Mouse (Mus musculus): Measurements from ENCODE around the gene C130032M10Rik. TPM values are rescaled to one million over a fixed set of nuclear protein-coding genes. Genes with fewer than 3 reads are reported as not detected.

The C130032M10Rik gene
- not detected for total RNA-seq (2021)

DNA sequence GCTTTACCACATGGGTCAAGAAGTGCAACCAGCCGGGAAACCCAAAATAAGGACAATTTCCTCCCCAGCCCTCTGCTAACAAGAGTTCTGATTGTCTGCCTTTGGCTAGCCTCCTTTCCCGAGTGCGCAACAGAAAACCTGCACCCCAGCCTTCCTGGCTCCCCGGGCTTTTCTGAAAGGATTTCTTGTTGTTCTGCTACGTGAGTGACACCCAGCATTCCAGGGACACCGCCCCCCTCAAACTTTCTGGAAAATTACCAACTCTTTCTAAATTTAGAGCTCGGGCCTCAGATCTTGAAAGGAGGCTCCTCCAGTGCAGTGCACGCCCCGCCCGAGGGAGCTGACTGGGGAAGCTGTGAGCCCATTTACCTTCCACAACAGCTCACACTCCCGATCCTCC lies at the start of gene C130032M10Rik:
Gene C130032M10Rik (plus strand): TSS at position 334 of the 400 bp plus-strand sequence.
- no peak for DNase-seq (ENCODE audit: low spot score in 2 of 2)
- intact Hi-C loops (cut with DNase I) = no loop called here

DNA sequence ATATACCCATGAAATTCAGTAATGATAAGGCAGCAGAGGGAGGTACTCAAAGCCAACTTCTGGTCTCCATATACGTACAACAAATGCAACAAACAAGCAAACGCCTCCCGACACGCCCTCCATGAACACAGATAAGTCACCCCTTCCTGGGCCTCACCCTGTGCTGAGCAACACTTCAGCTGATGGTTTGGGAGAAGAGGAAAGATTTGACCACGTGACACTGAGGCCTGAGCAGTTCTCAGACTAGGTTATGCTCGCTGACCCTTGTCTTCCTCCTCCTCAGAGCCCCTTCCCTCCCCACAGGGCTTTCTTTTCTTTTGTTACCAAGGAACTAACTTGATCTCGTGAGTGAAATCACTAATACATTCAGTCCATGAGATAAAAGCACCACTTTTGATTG lies 48.6 kb upstream of the C130032M10Rik start:
- no peak for DNase-seq (ENCODE audit: low spot score in 2 of 2)
- intact Hi-C loops (cut with DNase I) = no loop called here

DNA sequence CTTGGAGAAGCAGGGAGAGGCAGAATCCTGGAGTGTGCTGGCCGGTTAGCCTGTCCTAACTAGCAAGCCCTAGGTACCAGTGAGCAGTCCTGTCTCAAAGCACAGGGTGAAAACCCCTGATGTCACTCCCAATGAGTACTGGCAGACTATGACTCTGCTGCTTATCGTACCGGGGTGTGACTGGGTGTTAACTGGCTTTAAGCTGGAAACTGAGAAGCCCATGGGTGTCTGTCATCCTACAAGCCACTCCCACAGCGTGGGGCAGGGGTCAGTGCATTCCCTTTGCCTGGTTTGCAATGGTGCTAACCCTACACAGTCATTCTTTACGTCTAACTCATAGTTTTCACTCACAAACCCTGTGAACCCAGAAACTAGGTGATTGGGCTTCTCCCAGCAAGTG lies 47.3 kb upstream of the C130032M10Rik start:
- intact Hi-C loops (cut with DNase I) = no loop called here
- DNase-seq (ENCODE audit: low spot score in 2 of 2) = no peak

DNA sequence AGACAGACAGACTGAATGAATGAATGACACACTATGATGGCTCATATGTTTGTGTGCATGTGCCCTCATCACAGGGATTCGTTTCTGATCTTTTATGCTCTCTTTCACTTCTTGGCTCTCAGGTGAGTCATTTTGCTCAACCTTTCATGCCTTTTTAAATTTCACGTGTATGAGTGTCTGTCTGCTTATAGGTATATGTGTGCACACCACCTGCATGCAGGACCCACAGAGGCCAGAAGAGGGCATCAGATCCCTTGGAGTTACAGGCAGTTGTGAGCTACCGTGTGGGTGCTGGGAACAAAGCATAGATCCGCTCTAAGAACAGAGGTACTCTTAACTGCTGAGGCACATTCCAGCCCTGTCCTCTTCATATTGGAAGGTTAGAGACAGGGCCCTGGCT lies 46.8 kb upstream of the C130032M10Rik start:
- intact Hi-C loops (cut with DNase I) = no loop called here
- no peak for DNase-seq (ENCODE audit: low spot score in 2 of 2)

DNA sequence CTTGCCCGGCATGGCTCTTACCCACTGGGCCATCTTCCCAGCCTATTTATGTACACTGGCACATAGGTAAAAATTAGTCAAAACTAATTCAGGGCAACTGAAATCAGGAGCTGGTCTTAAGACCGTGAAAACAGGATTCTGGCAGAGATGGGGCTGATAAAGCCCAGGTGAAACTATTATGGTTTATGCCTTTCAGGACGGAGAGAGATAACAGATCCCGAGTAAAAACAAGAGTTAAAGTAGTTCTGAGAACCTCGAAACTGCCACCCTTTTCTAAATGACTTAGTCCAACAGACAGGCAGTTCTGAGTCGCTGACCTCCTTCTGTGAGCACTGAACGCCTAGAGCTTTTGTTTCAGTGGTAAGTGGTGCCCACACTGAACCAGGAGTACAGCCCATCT lies 43.6 kb upstream of the C130032M10Rik start:
- intact Hi-C loops (cut with DNase I) = no loop called here
- no peak for DNase-seq (ENCODE audit: low spot score in 2 of 2)

DNA sequence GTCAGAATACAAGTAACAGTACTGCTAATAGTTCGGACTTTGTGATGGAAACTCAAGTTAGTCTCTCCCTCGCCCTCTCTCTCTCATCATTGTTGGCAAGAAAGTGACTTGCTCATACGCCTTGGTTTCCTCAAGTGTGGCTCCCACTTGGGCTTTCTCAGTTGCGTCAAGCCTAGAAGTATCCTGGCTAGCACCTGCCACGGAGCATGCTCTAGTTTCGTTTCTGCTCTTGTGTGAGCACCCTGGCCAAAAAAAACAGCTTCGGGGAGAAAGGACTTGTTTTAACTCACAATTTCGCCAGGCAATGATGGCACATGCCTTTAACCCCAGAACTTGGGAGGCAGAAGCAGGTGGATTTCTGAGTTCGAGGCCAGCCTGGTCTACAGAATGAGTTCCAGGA lies 38.5 kb upstream of the C130032M10Rik start:
- intact Hi-C loops (cut with DNase I) = no loop called here
- no peak for DNase-seq (ENCODE audit: low spot score in 2 of 2)

DNA sequence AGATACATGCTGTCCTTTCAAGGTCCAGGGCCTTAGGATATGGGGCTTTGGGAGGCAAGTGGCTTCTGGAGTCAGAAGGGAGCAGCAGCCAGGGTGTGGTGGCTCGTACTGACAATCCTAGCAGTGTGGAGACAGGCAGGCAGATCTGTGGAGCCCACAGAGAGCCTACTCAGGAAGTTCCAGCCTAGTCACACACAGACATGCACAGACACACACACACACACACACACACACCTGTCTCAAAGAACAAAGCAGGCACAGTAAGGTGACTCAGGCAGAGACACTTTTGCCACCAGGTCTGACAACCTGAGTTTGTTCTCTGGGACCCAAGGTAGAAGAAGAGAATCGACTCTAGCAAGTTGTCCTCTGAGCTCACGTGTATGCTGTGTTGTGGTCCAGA lies 34.6 kb upstream of the C130032M10Rik start:
- intact Hi-C loops (cut with DNase I) = no loop called here
- no peak for DNase-seq (ENCODE audit: low spot score in 2 of 2)

DNA sequence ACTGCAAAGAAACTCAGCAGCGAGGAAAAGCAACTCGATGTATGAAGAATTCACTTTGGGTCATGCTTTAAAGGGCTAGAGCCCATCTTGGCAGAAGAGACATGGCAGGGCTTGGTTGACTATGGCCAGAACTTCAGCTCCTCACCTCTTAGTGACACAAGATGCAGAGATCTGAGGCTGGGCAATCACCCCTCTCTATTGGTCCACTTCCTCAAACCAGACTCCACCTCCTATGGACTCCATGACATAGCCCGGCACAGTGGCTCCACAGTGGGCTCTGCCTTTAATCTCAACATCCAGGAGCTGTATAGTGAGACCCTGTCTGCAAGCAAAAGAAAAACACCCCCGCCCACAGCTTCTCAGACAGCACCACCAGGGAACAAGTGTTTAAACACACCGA lies 30.7 kb upstream of the C130032M10Rik start:
- intact Hi-C loops (cut with DNase I) = no loop called here
- no peak for DNase-seq (ENCODE audit: low spot score in 2 of 2)

DNA sequence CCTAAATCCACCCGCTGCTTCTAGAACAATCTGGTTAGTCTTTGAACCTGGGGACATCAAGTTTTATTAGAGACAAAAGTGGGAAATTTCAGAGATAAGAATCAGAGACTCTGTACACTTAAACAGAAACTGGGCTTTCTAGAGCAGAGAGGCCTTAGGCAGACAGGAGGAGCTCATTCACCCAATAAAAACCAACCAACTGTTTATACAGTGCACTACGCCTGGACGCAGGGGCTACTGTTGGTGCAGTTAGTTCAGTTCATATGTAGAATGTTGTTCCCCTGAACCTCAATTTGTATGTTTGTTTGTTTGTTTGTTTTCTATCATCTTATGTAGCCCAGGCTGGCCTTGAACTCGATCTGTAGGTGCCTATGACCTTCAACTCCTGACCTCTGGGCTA lies 28.7 kb upstream of the C130032M10Rik start:
- no peak for DNase-seq (ENCODE audit: low spot score in 2 of 2)
- intact Hi-C loops (cut with DNase I) = no loop called here

DNA sequence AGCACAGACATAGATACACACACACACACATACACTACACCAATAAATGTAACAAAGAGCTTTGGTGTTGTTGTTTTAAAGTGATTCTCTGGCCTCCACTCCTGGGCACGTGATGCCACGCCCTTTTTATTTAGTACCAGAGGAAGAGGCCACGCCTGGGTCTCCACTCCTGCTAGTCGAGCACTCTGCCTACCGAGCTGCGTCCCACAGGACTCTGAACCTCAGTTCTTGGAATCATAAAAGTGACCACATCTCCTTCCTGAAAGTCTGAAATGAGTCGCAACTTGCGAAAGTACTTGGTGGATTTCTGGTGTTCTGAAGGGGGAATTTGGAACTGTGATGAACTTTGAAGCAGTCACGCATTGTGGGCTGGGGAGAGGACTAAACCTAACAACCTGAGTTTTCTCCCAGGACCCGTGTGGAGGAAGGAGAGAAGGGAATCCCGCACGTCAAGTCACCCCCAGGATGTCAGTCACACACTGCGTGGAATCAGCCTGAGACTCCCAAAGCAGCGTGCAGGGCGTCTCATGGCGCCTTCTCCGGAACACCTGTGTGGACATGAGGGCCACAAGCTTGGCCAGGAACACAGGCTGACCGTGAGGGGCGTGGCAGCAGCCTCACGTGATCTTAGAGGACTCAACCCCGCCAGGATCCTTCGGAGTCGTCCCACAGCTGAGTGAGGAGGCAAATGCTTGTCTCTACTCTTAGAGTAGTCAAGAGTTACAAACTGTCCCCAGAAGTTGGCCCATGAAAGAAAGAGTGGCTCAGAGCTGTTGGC lies 27.8 kb upstream of the C130032M10Rik start:
- intact Hi-C loops (cut with DNase I) = no loop called here

DNA sequence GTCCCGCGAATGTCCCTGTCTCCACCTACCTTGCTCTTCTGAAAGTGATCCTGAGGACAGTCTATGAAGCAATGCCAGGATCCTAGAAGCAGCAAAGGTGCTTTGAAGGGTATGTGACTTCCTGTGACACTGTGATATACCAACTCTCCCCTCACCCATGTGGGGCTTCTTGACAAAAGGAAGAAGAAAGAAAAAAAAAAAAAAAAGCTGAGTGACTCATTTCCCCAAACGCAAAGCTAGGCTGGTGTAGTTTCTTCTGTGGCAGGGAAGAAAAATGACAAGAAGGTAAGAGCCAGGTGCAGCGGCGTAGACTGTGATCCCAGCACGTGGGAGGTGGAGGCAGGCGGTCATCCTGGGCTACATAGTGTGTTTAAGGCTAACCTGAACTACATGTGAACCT lies 19.0 kb upstream of the C130032M10Rik start:
- intact Hi-C loops (cut with DNase I) = loop anchor here (5.0 kb wide), 1 partner anchor 84 kb away; no protein-coding TSS in a partner anchor
- DNase-seq (ENCODE audit: low spot score in 2 of 2) = no peak

More for the DNA sequence above, 27.8 kb upstream of the C130032M10Rik start:
- no peak for DNase-seq (ENCODE audit: low spot score in 2 of 2)

DNA sequence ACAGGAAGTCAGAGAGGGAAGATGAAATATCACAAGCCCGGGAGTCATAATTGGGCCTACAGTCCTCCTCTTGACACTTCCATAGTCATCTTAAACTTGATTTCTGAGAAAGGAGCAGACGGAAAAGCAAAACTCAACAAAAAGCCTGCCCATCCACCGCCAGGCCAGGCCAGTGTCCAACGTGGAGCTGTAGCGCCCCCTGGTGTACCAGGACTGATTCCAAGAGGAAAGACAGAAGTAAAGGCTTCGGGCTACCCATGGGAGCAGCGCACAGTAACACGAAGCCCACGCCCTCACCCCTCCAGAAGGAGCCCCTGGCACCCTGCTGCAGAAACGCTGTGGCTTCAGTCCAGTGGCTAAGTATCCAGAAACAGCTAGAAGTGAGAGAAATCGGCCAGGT lies 17.3 kb upstream of the C130032M10Rik start:
- intact Hi-C loops (cut with DNase I) = loop anchor here (5.0 kb wide), 1 partner anchor 86 kb away; no protein-coding TSS in a partner anchor
- DNase-seq (ENCODE audit: low spot score in 2 of 2) = peak; percentile 62 to 77

DNA sequence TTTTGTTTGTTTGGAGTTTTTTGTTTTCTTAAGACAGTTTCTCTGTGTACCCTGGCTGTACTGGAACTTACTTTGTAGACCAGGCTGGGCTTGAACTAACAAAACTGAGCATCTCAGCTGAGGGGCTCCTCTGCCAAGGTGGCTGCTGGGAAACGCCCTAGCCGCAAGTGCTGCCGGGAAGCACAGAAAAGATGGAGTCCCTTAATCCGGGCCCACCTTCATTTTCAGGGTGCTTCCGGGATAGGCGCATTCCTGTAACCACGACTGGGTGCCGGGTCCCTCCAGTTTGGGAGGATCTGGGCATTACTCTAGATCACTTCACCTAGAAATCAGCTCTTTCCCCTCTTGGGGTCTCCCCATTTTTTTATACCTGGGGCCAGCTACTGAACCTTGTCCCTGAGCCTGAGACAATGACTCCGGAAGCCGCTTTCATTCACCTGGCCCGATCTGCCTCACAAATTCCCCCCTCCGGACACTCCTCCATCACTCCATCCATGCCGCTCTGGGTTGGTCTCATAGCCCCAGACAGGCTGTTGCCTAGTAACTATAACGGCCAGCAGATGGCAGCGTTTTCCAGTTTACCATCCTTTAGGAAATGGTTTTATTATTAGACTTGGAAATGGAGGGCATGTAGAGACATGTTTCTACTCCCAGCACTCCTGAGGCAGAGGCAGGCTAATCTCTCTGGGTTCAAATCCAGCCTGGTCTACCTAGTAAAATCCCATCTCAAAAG lies 15.5 kb upstream of the C130032M10Rik start:
- peak; percentile 23 to 32 for DNase-seq (ENCODE audit: low spot score in 2 of 2)

DNA sequence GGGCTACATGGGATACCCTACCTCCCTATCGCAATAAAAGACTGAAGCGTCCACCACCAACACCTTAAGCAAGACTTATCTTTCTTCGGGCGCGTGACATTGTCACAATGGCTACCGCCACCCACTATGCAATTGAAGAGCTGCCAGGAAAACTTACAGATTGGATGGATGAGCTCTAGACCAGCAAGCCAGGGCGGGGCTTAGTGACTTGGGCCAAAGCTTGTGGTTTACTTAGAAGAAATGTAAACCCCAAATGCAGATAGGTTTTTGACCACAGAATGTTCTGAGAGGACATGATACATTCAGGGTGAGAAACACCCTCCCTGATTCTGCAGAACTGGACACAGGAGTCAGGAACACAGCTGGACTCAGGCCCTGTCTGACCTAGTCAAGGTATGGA lies 14.4 kb upstream of the C130032M10Rik start:
- no peak for DNase-seq (ENCODE audit: low spot score in 2 of 2)
- intact Hi-C loops (cut with DNase I) = no loop called here

More for the DNA sequence above, 15.5 kb upstream of the C130032M10Rik start:
- intact Hi-C loops (cut with DNase I) = loop anchor here (1.0 to 5.0 kb wide), 2 partner anchors 81 to 88 kb away; no protein-coding TSS in a partner anchor

DNA sequence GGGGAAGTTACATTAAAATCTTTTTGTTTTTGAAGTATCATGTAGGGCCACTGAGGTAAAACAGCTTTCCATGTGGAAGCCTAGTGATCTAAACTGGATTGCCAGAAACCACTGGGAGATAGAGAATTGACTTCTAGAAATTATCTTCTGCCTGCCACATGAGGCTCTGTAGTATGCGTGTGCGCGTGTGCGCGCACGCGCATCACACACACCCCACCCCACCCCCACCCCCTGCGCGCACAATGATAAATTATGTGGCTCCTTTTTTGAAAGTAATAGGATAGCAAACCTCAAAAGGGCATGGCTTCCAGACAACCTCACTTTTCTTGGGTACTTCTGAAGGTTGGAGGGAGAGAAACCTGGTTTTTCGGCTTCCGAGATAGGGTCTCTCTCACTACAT lies 13.6 kb upstream of the C130032M10Rik start:
- intact Hi-C loops (cut with DNase I) = no loop called here

DNA sequence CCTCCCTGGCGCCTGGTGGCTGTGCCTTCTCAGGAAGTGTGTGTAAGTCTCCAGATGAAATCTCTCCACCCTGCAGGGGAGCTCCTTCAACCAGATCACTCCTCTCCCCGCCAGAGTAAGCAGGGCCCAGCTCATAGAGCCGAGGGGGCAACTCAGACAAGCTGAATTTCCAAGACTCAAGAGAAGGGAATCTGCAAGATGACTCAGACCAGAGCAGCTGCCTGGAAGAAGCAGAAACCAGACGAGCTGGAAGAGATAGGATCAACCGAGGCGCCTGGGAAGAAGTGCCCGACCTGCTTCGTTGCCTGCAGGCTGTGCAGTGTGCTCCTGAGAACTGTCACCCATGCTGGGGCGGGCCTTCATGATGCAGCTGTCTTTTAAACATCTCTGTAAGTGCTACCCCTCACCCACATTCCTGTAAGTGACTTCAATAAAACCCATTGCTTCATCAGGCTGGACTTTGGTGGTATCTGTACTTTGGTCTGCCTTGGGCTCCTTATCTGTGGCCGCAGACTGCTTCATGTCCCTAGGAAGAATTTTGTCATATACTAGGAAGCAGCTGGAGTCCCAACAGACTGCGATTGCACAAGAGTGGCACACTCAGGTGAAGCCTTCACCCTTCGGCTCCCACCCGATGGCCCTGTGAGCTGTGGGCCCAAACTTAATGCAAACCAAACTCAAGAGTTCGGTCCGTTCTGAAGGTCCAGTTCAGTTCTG lies 12.6 kb upstream of the C130032M10Rik start:
- intact Hi-C loops (cut with DNase I) = no loop called here
- DNase-seq (ENCODE audit: low spot score in 2 of 2) = no peak

More for the DNA sequence above, 13.6 kb upstream of the C130032M10Rik start:
- no peak for DNase-seq (ENCODE audit: low spot score in 2 of 2)

DNA sequence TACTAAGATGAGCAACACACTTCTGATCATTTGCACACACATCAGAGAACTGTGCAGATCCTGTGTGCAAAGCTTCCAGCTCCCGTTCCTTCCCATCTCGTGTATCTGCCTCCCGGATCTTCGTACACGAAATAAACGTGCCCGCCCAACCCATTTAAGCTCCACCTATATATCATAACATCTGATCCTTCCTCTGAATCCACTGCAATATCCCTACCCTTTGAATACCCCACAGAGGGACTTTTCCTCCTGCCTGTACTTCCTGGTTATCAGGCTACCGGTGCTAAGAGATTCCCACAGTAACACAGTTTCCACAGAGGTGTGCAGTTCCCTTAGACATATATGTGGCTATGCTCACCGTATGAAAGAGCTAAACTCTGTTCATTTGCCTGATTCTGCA lies 10.7 kb upstream of the C130032M10Rik start, which contains the start of gene Ccr4:
Gene Ccr4 (minus strand): TSS at position 101 of the 400 bp plus-strand sequence.
- DNase-seq (ENCODE audit: low spot score in 2 of 2) = no peak
- intact Hi-C loops (cut with DNase I) = no loop called here

DNA sequence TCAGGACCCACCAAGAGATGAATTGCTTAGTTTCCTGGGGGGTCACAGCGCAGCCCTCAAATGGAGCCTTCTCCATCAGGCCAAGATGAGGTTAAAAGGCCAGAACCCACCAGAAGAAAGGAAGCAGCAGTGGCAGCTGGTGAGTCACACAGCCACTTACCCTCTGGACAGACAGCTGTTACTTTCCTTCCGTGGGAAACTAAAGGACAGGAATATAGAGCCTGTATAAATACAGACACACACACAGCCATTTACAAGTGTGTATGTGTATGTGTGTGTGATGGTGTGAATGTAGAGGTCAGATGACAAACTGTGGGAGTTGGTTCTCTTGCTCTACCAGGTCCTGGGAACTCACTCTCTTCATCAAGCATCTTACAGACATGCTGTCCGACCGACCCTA lies 8.9 kb upstream of the C130032M10Rik start:
- no peak for DNase-seq (ENCODE audit: low spot score in 2 of 2)
- intact Hi-C loops (cut with DNase I) = no loop called here

DNA sequence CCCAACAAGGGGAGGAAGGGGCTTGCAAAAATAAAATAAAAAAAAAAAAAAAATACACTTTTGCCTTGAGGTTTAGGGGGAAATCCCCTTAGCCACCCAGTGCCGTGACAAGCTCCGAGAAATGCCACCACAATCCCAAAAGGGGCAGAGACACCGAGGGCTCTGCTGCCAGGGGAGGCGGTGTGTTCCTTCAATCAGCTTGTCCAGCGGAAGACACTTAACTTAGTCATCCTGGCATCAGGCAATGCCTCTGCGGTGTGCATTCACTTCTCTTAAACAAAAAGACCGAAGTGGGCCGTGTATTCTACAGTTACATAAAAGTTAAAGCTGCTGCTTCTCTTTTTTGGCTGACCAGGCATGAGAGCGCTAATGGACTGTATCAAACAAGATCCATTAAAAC lies 8.1 kb upstream of the C130032M10Rik start:
- no peak for DNase-seq (ENCODE audit: low spot score in 2 of 2)
- intact Hi-C loops (cut with DNase I) = no loop called here

DNA sequence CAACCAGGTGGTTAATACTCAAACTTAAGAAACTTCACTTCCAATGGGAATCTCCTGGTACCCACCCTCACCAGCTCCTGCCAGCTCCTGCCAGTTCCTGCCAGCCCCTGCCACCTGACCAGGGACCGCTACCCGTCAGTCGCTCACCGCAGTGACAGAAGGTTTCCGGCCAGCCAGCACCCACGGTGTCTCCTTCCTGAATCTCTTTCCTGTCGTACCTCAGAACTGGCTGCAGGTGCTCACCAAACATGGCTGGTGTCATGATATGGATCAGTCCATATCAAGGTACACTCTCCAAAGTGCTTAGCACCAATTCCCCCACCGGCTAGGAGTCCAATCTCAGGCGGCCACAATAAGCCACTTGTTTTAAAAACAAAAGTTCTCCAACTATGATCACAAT lies 5.7 kb upstream of the C130032M10Rik start:
- intact Hi-C loops (cut with DNase I) = no loop called here
- DNase-seq (ENCODE audit: low spot score in 2 of 2) = no peak

Data from left cerebral cortex, postnatal 36 days (tissue).